Mouse (Mus musculus) lung, postnatal 0 days (tissue): ENCODE measurements around the gene Ears2.

Source experiments
- CTCF ChIP-seq: IDR thresholded peaks from 2 replicates; pipeline ENCODE4 v1.5.1; 2016; ENCODE audit warnings: antibody characterized with exemption, mild to moderate bottlenecking
- EP300 ChIP-seq: IDR thresholded peaks from 2 replicates; pipeline ENCODE4 v1.6.1; 2016; ENCODE audit warnings: antibody characterized with exemption, mild to moderate bottlenecking, control low read depth

DNA sequence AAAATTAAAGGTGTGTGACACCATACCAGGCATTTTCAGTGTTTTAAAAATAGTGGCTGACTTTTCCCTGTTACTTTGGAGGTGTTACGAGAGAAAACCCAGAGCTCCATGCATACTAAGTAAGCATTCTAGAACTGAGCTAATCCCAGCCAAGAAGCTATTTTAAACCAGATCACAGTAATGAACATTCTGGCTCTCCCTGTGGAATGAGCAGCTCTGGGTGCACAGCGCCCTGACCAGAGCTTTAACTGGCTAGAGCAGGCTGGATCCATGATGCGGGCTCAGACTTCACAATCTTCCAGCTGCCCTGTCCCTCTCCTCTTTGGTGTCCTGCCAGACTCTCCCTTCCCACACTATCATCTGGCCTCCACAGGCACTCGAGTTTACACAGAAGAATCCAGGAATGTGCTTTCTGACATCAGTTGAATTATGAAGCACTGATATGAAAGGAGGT is 21.9 kb downstream of the Ears2 start:
- no peak for TF ChIP-seq EP300
- no peak for TF ChIP-seq CTCF
